Comparison of ENCODE assay signal across 14 mouse cellular contexts in the genomic region with DNA sequence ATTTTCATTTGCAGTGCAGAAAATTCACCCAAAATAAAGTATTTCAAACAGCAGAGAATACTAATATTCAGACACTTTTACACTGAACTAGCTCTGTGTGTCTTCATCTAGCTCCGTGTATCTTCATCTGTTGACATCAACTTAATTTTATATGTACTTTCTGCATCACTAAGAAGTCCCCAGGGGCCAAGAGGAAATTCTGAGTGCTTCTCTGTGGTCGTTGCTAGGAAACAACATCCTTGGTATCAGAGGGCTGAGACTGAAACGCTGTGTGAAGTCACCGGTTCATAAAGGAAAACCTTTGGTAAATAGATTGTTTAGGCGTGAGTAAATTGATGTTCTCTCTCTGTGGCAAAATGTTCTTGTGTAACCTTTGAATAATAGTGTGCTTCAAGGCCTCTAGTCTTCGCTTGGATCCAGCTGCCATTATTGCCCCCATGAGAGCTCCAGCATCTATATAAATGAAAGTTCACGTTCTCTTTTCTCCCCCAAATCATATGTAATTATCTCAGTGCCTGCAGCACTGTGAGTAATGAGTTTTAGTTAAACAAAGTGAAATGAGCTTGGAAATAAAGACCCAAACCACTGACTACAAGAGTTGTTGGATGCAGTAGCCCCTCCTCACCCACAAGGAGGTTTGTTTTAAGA.
DNase-seq lines count a peak whose midpoint lies in the region; ATAC-seq and TF ChIP-seq lines count a peak whose summit lies in the region.
"Had no signal": no experiment of that assay in that cellular context is flagged by ENCODE, and none has a peak within 500 bp of the region (broad histone marks: within the 10 kb centered on the region; RNA-seq: fewer than 3 reads in every experiment).

No protein-coding gene starts in this region.

- no peak overlapping the region for H3K9ac ChIP-seq in CH12.LX (ENCODE audit: insufficient read depth, low read depth)
- no peak overlapping the region for H3K9ac ChIP-seq in hindbrain, embryonic 14.5 days
- H3K9ac ChIP-seq in neural tube, embryonic 15.5 days (replicated peaks): no peak overlapping the region
- H3K9ac ChIP-seq: intestine, embryonic 15.5 days; lung, embryonic 14.5 days had no signal

- no peaks in the 10 kb centered on the region for H3K4me1 ChIP-seq in CH12.LX (ENCODE audit: control insufficient read depth in 1 of 2, insufficient read depth in 2 of 2)
- no peaks in the 10 kb centered on the region for H3K4me1 ChIP-seq in hindbrain, embryonic 14.5 days (replicated peaks; ENCODE audit: control insufficient read depth, insufficient read depth, low read length)
- peaks cover 11% of the 10 kb centered on the region for H3K4me1 ChIP-seq in neural tube, embryonic 15.5 days
- H3K4me1 ChIP-seq: intestine, embryonic 15.5 days had no signal

- H3K79me2 ChIP-seq in CH12.LX (replicated peaks; ENCODE audit: control insufficient read depth, extremely low read depth, insufficient read depth, poor library complexity, severe bottlenecking): no peaks in the 10 kb centered on the region

- in situ Hi-C loops in CH12.LX (cut with MboI; ENCODE audit: low pct_ligation_motif_present, low pct_unique_long_range_greater_than_20kb, low sequenced_read_pairs): no loop called here

- H3K27me3 ChIP-seq in CH12.LX (replicated peaks): no peaks in the 10 kb centered on the region
- H3K27me3 ChIP-seq in hindbrain, embryonic 14.5 days (ENCODE audit: control insufficient read depth, insufficient read depth, low read length): no peaks in the 10 kb centered on the region
- no peaks in the 10 kb centered on the region for H3K27me3 ChIP-seq in neural tube, embryonic 15.5 days (replicated peaks)
- H3K27me3 ChIP-seq: intestine, embryonic 15.5 days had no signal

- TF ChIP-seq CTCF in CH12.LX (conservative IDR thresholded peaks at IDR 0.05 in 1 of 2, IDR thresholded peaks at IDR 0.05 in 1 of 2; ENCODE audit: low read depth in 2 of 2, low read length in 2 of 2): no peak
- TF ChIP-seq CTCF in layer of hippocampus, adult 2 months (conservative IDR thresholded peaks at IDR 0.05): no peak

- no peak for TF ChIP-seq RAD21 in CH12.LX (IDR thresholded peaks at IDR 0.05; ENCODE audit: low read depth, low read length)

- no peaks in the 10 kb centered on the region for H3K9me3 ChIP-seq in CH12.LX (replicated peaks; ENCODE audit: low read length)
- no peaks in the 10 kb centered on the region for H3K9me3 ChIP-seq in hindbrain, embryonic 14.5 days (ENCODE audit: control insufficient read depth, low read length)
- no peaks in the 10 kb centered on the region for H3K9me3 ChIP-seq in neural tube, embryonic 15.5 days (replicated peaks)
- H3K9me3 ChIP-seq: intestine, embryonic 15.5 days had no signal

- H3K36me3 ChIP-seq in CH12.LX (replicated peaks in 1 of 2; ENCODE audit: control insufficient read depth in 1 of 2, insufficient read depth in 1 of 2, low read length in 1 of 2): no peaks in the 10 kb centered on the region
- no peaks in the 10 kb centered on the region for H3K36me3 ChIP-seq in hindbrain, embryonic 14.5 days (replicated peaks; ENCODE audit: control insufficient read depth, insufficient read depth)
- H3K36me3 ChIP-seq in neural tube, embryonic 15.5 days: no peaks in the 10 kb centered on the region
- H3K36me3 ChIP-seq: intestine, embryonic 15.5 days had no signal

- H3K4me3 ChIP-seq in CH12.LX (replicated peaks in 1 of 3; ENCODE audit: low read depth in 2 of 3, low read length in 2 of 3, poor library complexity in 1 of 3): no peak overlapping the region
- H3K4me3 ChIP-seq in hindbrain, embryonic 14.5 days (replicated peaks; ENCODE audit: low read length): no peak overlapping the region
- no peak overlapping the region for H3K4me3 ChIP-seq in neural tube, embryonic 15.5 days (replicated peaks)
- H3K4me3 ChIP-seq in layer of hippocampus, adult 2 months: no peak overlapping the region
- H3K4me3 ChIP-seq: intestine, embryonic 15.5 days had no signal

- H3K27ac ChIP-seq in CH12.LX (ENCODE audit: insufficient read depth, low read depth): no peak overlapping the region
- no peak overlapping the region for H3K27ac ChIP-seq in hindbrain, embryonic 14.5 days
- peak overlapping the region; percentile 38; the same call in 1 of the 2 replicates for H3K27ac ChIP-seq in neural tube, embryonic 15.5 days (replicated peaks)
- H3K27ac ChIP-seq in layer of hippocampus, adult 2 months: no peak overlapping the region
- H3K27ac ChIP-seq: intestine, embryonic 15.5 days; macrophage had no signal

- ATAC-seq in hindbrain, embryonic 14.5 days (ENCODE audit: low FRiP score): peak; percentile 69
- ATAC-seq in neural tube, embryonic 15.5 days (ENCODE audit: low FRiP score): peak; percentile 79
- ATAC-seq: intestine, embryonic 15.5 days had no signal

- 27% methylated on average over 7 of the region's 7 CpGs for whole genome bisulfite sequencing in hindbrain, embryonic 14.5 days
- WGBS in neural tube, embryonic 15.5 days: 17% methylated on average over 7 of the region's 7 CpGs

- no peak for TF ChIP-seq EP300 in CH12.LX (IDR thresholded peaks at IDR 0.05; ENCODE audit: low read length)

- dilution Hi-C loops in CH12.LX (cut with MboI; ENCODE audit: extremely low pct_ligation_motif_present, extremely low pct_unique_long_range_greater_than_20kb, low sequenced_read_pairs): no loop called here

- TF ChIP-seq POLR2A in CH12.LX (IDR thresholded peaks at IDR 0.05; ENCODE audit: low read depth, low read length): no peak

- peak; percentile 37 for DNase-seq in heart, adult 11 months
- DNase-seq in heart, postnatal 4 days: no peak
- DNase-seq in CH12.LX (ENCODE audit: extremely low read depth): peak; percentile 33
- DNase-seq in hindbrain, embryonic 14.5 days (ENCODE audit: low spot score): peak; percentile 63
- DNase-seq in layer of hippocampus, adult 2 months (ENCODE audit: low spot score in 2 of 2): no peak
- DNase-seq in right cerebral cortex, postnatal 25 days: no peak
- DNase-seq: adrenal gland, postnatal 36 days; cerebellum, postnatal 14 days; kidney, postnatal 25 days; lung, embryonic 14.5 days had no signal

- H3K4me2 ChIP-seq in CH12.LX (ENCODE audit: insufficient read depth, low read depth, poor library complexity, severe bottlenecking): no peak overlapping the region
- no peak overlapping the region for H3K4me2 ChIP-seq in hindbrain, embryonic 14.5 days (replicated peaks)
- no peak overlapping the region for H3K4me2 ChIP-seq in neural tube, embryonic 15.5 days
- H3K4me2 ChIP-seq: intestine, embryonic 15.5 days; liver, embryonic 11.5 days; lung, embryonic 14.5 days had no signal

TF ChIP-seq in CH12.LX, 34 proteins besides CTCF, POLR2A, EP300 and RAD21:
- TF ChIP-seq ETS1 (conservative IDR thresholded peaks at IDR 0.05; ENCODE audit: low read depth, low read length) (no peak), MEF2A (IDR thresholded peaks at IDR 0.05; ENCODE audit: borderline replicate concordance, low read depth, low read length) (no peak), MXI1 (IDR thresholded peaks at IDR 0.05; ENCODE audit: low read depth, low read length) (no peak), NRF1 (IDR thresholded peaks at IDR 0.05; ENCODE audit: low read depth, low read length) (no peak), E2F4 (IDR thresholded peaks at IDR 0.05; ENCODE audit: insufficient replicate concordance, low read depth, low read length) (no peak), MAFK (IDR thresholded peaks at IDR 0.05; ENCODE audit: insufficient replicate concordance, low read length) (no peak), SMC3 (IDR thresholded peaks at IDR 0.05; ENCODE audit: low read depth, low read length) (no peak), MAZ (IDR thresholded peaks at IDR 0.05; ENCODE audit: low read depth, low read length) (no peak), MYC (IDR thresholded peaks at IDR 0.05; ENCODE audit: low read depth, low read length) (no peak), CHD1 (IDR thresholded peaks at IDR 0.05; ENCODE audit: low read depth, low read length) (no peak), HCFC1 (IDR thresholded peaks at IDR 0.05; ENCODE audit: low read depth, low read length) (no peak), KAT2A (IDR thresholded peaks at IDR 0.05; ENCODE audit: insufficient replicate concordance, low read length) (no peak)

Comparison
In these comparisons a context has a peak if more than half of its experiments do, and no peak if none do; other contexts are left out.
1. DNase-seq: peak in heart, adult 11 months (single experiment), CH12.LX (single experiment) and hindbrain, embryonic 14.5 days (single experiment); none in heart, postnatal 4 days (single experiment), layer of hippocampus, adult 2 months (0 of 2) and right cerebral cortex, postnatal 25 days (single experiment).